Mouse (Mus musculus): ENCODE results near the gene Stk32c. TPM values are rescaled to one million over a fixed set of nuclear protein-coding genes. Genes with fewer than 3 reads are reported as not detected.

Gene Stk32c
- polyA plus RNA-seq, 1 experiment from 2014 or later, result 0.21 TPM

DNA sequence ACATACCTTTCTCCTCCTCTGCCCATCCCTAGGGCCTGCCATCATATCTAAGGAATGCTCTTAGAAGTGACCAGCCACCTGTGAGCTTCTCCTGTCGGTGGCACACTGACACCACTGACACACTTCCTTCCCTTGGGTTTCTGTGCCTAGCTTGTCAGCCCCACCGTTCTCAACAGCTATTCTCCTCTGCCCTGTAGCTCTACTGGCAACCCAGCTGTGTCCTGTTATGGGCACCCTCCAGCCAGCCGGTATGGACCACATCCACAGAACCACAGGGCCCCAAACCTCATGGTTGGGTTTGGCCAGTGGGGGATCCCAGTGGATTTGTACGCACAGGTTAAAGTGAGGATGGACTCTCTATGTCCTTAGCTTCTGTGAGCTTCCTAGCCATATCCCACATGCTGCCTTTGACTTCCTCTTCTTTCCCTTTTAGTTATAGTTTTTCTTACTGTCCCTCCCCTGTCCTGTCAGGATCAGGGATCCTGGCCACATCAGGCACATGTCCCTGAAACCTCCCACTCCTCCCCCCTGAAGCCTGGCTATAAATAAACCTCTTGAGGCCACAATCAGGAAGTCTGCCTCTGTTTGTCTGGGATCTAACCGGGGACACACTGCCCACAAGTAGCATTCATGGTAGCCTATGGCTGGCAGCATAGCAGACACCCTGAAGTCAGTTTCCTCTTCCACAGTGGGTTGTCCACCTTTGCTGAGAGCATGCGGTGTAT is 15.5 kb upstream of the Stk32c start:
- 75% methylated on average over 6 of the region's 6 CpGs for WGBS
- H3K27me3 ChIP-seq, result no peaks in the 10 kb centered on the region
- H3K9me3 ChIP-seq, result no peaks in the 10 kb centered on the region
- H3K4me1 ChIP-seq (replicated peaks), result peaks cover 2% of the 10 kb centered on the region
- no peak overlapping the region for H3K9ac ChIP-seq (replicated peaks)
- no peaks in the 10 kb centered on the region for H3K36me3 ChIP-seq
- no peak overlapping the region for H3K4me2 ChIP-seq
- ATAC-seq (ENCODE audit: insufficient number of reproducible peaks, insufficient read depth, low FRiP score, low TSS enrichment, low read depth), result no peak
- no peak overlapping the region for H3K27ac ChIP-seq
- no peak overlapping the region for H3K4me3 ChIP-seq (replicated peaks)

DNA sequence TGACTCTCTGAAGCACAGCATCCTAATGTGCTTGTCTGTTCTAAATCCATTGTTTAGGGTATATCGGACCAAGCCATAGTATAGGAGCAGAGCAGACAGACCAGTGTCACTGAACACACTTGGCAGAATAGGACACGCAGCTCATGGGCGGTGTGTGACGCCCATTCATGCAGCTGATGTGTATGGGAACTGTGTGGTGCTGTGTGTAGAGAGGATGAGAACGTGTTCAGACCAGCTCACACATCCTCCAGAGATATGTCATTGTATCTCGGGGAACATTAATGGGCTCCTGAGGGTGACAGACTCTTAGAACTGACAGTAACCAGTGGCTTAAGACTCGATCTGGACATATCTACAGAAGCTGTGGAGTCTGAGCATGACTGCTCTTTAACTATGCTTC is 13.3 kb upstream of the Stk32c start:
- Histone ChIP-seq H3K36me3 (no peaks in the 10 kb centered on the region), H3K4me1 (replicated peaks) (no peaks in the 10 kb centered on the region; the same call in 1 of the 2 replicates), H3K9me3 (no peaks in the 10 kb centered on the region), H3K27ac (no peak overlapping the region), H3K4me3 (replicated peaks) (no peak overlapping the region), H3K4me2 (no peak overlapping the region), H3K9ac (replicated peaks) (no peak overlapping the region), H3K27me3 (no peaks in the 10 kb centered on the region)
- no peak for ATAC-seq (ENCODE audit: insufficient number of reproducible peaks, insufficient read depth, low FRiP score, low TSS enrichment, low read depth)
- 82% methylated on average over 7 of the region's 7 CpGs for WGBS

DNA sequence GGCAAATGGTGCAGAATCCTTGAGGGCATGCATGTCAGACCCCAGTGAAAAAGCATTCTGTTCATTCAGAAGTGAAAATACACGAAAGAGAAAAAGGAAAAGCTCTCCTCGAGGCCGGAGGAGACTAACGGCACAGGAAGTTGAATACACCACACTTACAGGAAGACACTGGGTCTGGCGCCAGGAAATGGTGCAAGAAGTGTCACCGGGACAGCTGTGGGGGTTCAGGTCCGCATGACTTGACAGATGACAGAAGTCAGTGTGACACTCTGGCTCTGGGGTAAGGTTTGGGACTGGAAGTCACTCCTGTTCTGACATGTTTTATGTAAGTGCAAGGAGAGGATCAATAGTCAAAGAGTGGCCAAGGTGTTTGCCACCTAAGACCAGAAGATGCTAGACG is 11.6 kb upstream of the Stk32c start:
- 74% methylated on average over 8 of the region's 8 CpGs for WGBS
- no peak for ATAC-seq (ENCODE audit: insufficient number of reproducible peaks, insufficient read depth, low FRiP score, low TSS enrichment, low read depth)
- Histone ChIP-seq H3K4me1 (replicated peaks) (no peaks in the 10 kb centered on the region; the same call in 1 of the 2 replicates), H3K9ac (replicated peaks) (no peak overlapping the region), H3K27ac (no peak overlapping the region), H3K4me2 (no peak overlapping the region), H3K9me3 (no peaks in the 10 kb centered on the region), H3K4me3 (replicated peaks) (no peak overlapping the region), H3K36me3 (no peaks in the 10 kb centered on the region), H3K27me3 (no peaks in the 10 kb centered on the region)

DNA sequence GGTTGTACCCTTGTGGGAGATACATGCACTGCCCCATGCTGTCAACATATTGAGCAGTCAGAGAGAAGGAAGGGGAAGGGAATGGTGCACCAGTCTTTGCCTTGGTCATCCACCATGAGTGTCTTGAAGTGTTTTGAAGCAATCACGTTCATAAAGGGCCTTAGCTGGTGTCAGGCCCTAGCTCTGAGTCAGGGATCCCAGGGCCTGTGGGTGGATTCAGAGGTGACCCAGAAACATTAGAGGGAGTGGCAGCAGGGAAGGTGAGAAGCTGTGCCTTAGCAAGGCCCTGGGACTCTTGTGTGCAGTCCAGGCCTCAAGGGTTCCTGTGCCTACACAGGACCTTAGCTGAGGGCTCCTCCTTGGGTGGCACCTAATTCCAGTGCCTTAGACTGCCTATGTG is 11.0 kb upstream of the Stk32c start:
- H3K36me3 ChIP-seq, result no peaks in the 10 kb centered on the region
- H3K9me3 ChIP-seq, result no peaks in the 10 kb centered on the region
- no peak overlapping the region for H3K27ac ChIP-seq
- H3K9ac ChIP-seq (replicated peaks), result no peak overlapping the region
- 56% methylated on average over 1 of the region's 1 CpGs for WGBS
- no peak overlapping the region for H3K4me2 ChIP-seq
- ATAC-seq (ENCODE audit: insufficient number of reproducible peaks, insufficient read depth, low FRiP score, low TSS enrichment, low read depth), result no peak
- no peak overlapping the region for H3K4me3 ChIP-seq (replicated peaks)
- no peaks in the 10 kb centered on the region; the same call in 1 of the 2 replicates for H3K4me1 ChIP-seq (replicated peaks)
- no peaks in the 10 kb centered on the region for H3K27me3 ChIP-seq

GRCm38 (mm10) chr7:139222341-139222740 is 9.2 kb upstream of the Stk32c start:
- Histone ChIP-seq H3K9ac (replicated peaks) (no peak overlapping the region), H3K27ac (no peak overlapping the region), H3K4me2 (no peak overlapping the region), H3K4me1 (replicated peaks) (peaks cover 8% of the 10 kb centered on the region; the same call in 1 of the 2 replicates), H3K36me3 (no peaks in the 10 kb centered on the region), H3K4me3 (replicated peaks) (no peak overlapping the region), H3K27me3 (no peaks in the 10 kb centered on the region), H3K9me3 (no peaks in the 10 kb centered on the region)
- WGBS, result 72% methylated on average over 4 of the region's 4 CpGs
- no peak for ATAC-seq (ENCODE audit: insufficient number of reproducible peaks, insufficient read depth, low FRiP score, low TSS enrichment, low read depth)

GRCm38 (mm10) chr7:139221856-139222255 is 8.7 kb upstream of the Stk32c start:
- 85% methylated on average over 2 of the region's 2 CpGs for WGBS
- Histone ChIP-seq H3K9ac (replicated peaks) (no peak overlapping the region), H3K27me3 (no peaks in the 10 kb centered on the region), H3K36me3 (no peaks in the 10 kb centered on the region), H3K4me2 (no peak overlapping the region), H3K4me3 (replicated peaks) (no peak overlapping the region), H3K27ac (no peak overlapping the region), H3K9me3 (no peaks in the 10 kb centered on the region), H3K4me1 (replicated peaks) (peaks cover 8% of the 10 kb centered on the region; the same call in 1 of the 2 replicates)
- ATAC-seq (ENCODE audit: insufficient number of reproducible peaks, insufficient read depth, low FRiP score, low TSS enrichment, low read depth), result no peak

DNA sequence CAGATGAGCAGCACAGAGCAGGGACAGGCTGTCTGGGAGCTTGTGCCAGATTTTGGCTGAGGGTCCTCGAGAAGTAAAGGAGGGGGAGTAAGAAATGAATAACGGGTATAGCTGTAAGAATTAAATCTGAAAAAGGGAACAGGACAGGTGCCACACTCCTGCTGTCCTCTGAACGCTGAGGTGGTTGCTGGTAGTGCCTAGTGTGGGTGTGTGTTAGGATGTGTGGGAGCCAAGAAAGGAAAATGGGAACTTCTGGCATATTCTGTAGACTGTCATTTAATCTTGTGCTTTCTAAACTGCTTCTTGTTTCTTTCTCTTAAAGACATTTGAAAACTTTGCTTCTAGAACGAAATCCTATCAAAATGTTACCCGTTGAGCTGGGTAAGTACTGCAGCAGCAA is 8.0 kb upstream of the Stk32c start:
- Histone ChIP-seq H3K27ac (no peak overlapping the region), H3K27me3 (no peaks in the 10 kb centered on the region), H3K9ac (replicated peaks) (no peak overlapping the region), H3K4me1 (replicated peaks) (peaks cover 8% of the 10 kb centered on the region; the same call in 1 of the 2 replicates), H3K4me3 (replicated peaks) (no peak overlapping the region), H3K9me3 (no peaks in the 10 kb centered on the region), H3K4me2 (no peak overlapping the region), H3K36me3 (no peaks in the 10 kb centered on the region)
- 79% methylated on average over 5 of the region's 5 CpGs for WGBS
- ATAC-seq (ENCODE audit: insufficient number of reproducible peaks, insufficient read depth, low FRiP score, low TSS enrichment, low read depth), result no peak

GRCm38 (mm10) chr7:139220303-139220702 is 7.2 kb upstream of the Stk32c start:
- WGBS, result 44% methylated on average over 2 of the region's 2 CpGs
- no peaks in the 10 kb centered on the region for H3K9me3 ChIP-seq
- ATAC-seq (ENCODE audit: insufficient number of reproducible peaks, insufficient read depth, low FRiP score, low TSS enrichment, low read depth), result no peak

DNA sequence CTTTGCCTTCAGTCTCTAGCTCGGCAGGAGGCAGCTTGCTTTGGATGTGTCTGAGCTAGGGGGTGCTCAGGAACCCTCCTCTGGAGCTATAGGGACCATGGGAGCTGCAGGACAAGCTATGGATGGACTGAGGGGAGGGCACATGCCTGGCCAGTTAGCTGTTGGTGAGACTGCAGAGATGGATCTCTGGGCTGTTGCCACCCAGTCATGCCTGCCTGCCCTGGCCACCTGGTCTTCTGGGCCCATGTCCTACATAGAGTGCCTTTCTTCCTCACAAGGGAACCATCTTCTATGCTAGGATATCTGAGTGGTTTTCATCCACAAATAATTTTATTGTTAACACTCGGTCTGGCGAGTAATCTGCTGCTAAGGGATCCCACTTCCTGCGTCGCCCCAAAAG is 6.4 kb upstream of the Stk32c start:
- 83% methylated on average over 5 of the region's 5 CpGs for WGBS
- ATAC-seq (ENCODE audit: insufficient number of reproducible peaks, insufficient read depth, low FRiP score, low TSS enrichment, low read depth), result no peak
- Histone ChIP-seq H3K27ac (no peak overlapping the region), H3K4me2 (no peak overlapping the region), H3K9ac (replicated peaks) (no peak overlapping the region), H3K9me3 (no peaks in the 10 kb centered on the region), H3K27me3 (no peaks in the 10 kb centered on the region), H3K4me3 (replicated peaks) (no peak overlapping the region), H3K4me1 (replicated peaks) (peaks cover 8% of the 10 kb centered on the region; the same call in 1 of the 2 replicates), H3K36me3 (no peaks in the 10 kb centered on the region)

More at GRCm38 (mm10) chr7:139220303-139220702, 7.2 kb upstream of the Stk32c start:
- Histone ChIP-seq H3K27me3 (no peaks in the 10 kb centered on the region), H3K4me2 (no peak overlapping the region), H3K4me1 (replicated peaks) (peaks cover 8% of the 10 kb centered on the region; the same call in 1 of the 2 replicates), H3K9ac (replicated peaks) (no peak overlapping the region), H3K4me3 (replicated peaks) (no peak overlapping the region), H3K36me3 (no peaks in the 10 kb centered on the region), H3K27ac (no peak overlapping the region)

- no peak overlapping the region for H3K4me2 ChIP-seq
- no peak for ATAC-seq (ENCODE audit: insufficient number of reproducible peaks, insufficient read depth, low FRiP score, low TSS enrichment, low read depth)
- peaks cover 8% of the 10 kb centered on the region; the same call in 1 of the 2 replicates for H3K4me1 ChIP-seq (replicated peaks)
- no peak overlapping the region for H3K9ac ChIP-seq (replicated peaks)
- H3K27ac ChIP-seq, result no peak overlapping the region
- H3K9me3 ChIP-seq, result no peaks in the 10 kb centered on the region
- WGBS, result 71% methylated on average over 6 of the region's 6 CpGs
- H3K4me3 ChIP-seq (replicated peaks), result no peak overlapping the region
- no peaks in the 10 kb centered on the region for H3K36me3 ChIP-seq
- H3K27me3 ChIP-seq, result no peaks in the 10 kb centered on the region
Measured at GRCm38 (mm10) chr7:139218641-139219415, 5.7 kb upstream of the Stk32c start.

DNA sequence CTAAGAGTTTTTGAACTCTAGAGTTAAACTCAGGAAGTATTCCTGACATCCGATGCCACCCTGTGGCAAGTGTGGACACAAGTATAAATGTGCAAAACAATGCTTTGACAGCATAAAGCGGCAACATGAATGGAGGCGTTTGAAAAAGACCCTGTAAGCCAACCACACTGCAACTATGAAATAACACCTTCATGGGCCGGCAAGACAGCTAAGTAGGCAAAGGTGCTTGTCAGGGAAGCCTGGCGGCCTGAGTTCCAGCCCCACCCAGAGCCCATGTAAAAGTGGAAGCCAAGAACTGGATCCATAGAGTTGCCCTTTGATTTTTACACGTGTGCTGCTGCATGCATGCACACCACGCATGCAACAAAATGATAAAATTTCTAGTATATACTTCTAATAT is 3.9 kb upstream of the Stk32c start:
- H3K4me3 ChIP-seq (replicated peaks), result no peak overlapping the region
- no peaks in the 10 kb centered on the region for H3K36me3 ChIP-seq
- no peak overlapping the region for H3K4me2 ChIP-seq
- peaks cover 13% of the 10 kb centered on the region for H3K4me1 ChIP-seq (replicated peaks)
- no peaks in the 10 kb centered on the region for H3K9me3 ChIP-seq
- 80% methylated on average over 7 of the region's 7 CpGs for WGBS
- H3K27ac ChIP-seq, result no peak overlapping the region
- no peak for ATAC-seq (ENCODE audit: insufficient number of reproducible peaks, insufficient read depth, low FRiP score, low TSS enrichment, low read depth)
- no peaks in the 10 kb centered on the region for H3K27me3 ChIP-seq
- no peak overlapping the region for H3K9ac ChIP-seq (replicated peaks)
